Mouse (Mus musculus) limb, embryonic 14.5 days (tissue): ENCODE measurements around the gene Islr2. TPM values are rescaled to one million over a fixed set of nuclear protein-coding genes. Genes with fewer than 3 reads are reported as not detected.
"Not testable (repeated sequence)": the region's sequence is repeated elsewhere in the genome, so short reads cannot be mapped to it uniquely, and the experiment has no call there.

ENCODE experiments used
- ATAC-seq: fragments of 200-750 bp; cut with Nextera tagmentation; 2 replicates; pipeline ENCODE4 v1.8.0; 2017; ENCODE audit warnings: low read depth, moderate number of reproducible peaks, moderate TSS enrichment; ENCODE audit not compliant: low FRiP score
- DNase-seq: peaks from one replicate; pipeline ENCODE4 v3.0.0-alpha.2; 2015; ENCODE audit warnings: low spot score
- H3K27ac ChIP-seq: fragments of 300-500 bp; sonication (generic); replicated peaks from 2 replicates; pipeline ENCODE4 v1.5.1; 2014; ENCODE audit warnings: low read depth, mild to moderate bottlenecking, low read length, moderate library complexity, mixed read lengths
- H3K27me3 ChIP-seq: fragments of 300-500 bp; sonication (generic); 2 replicates; pipeline ENCODE4 v1.6.1; 2014; ENCODE audit warnings: low read length, mixed read lengths; ENCODE audit not compliant: control insufficient read depth, insufficient read depth
- H3K36me3 ChIP-seq: fragments of 300-500 bp; sonication (generic); 2 replicates; pipeline ENCODE4 v1.6.1; 2014; ENCODE audit warnings: mild to moderate bottlenecking, low read length, moderate library complexity, mixed read lengths; ENCODE audit not compliant: control insufficient read depth, insufficient read depth
- H3K4me1 ChIP-seq: fragments of 300-500 bp; sonication (generic); 2 replicates; pipeline ENCODE4 v1.6.1; 2014; ENCODE audit warnings: antibody characterized with exemption, low read length, mixed read lengths; ENCODE audit not compliant: control insufficient read depth, insufficient read depth
- H3K4me2 ChIP-seq: fragments of 300-500 bp; sonication (generic); replicated peaks from 2 replicates; pipeline ENCODE4 v1.6.1; 2014; ENCODE audit warnings: low read depth, mild to moderate bottlenecking, low read length, moderate library complexity; ENCODE audit not compliant: severe bottlenecking
- H3K4me3 ChIP-seq: fragments of 300-500 bp; sonication (generic); replicated peaks from 2 replicates; pipeline ENCODE4 v1.5.1; 2014; ENCODE audit warnings: low read length
- H3K9ac ChIP-seq: fragments of 300-500 bp; sonication (generic); 2 replicates; pipeline ENCODE4 v1.6.1; 2014; ENCODE audit warnings: mild to moderate bottlenecking, low read depth, low read length, moderate library complexity; ENCODE audit not compliant: severe bottlenecking
- H3K9me3 ChIP-seq: fragments of 300-500 bp; sonication (generic); 2 replicates; pipeline ENCODE4 v1.6.1; 2016; ENCODE audit warnings: low read length; ENCODE audit not compliant: control insufficient read depth
- POLR2A ChIP-seq: fragments of 200-500 bp; IDR thresholded peaks from 2 replicates; pipeline ENCODE4 v1.8.0; 2012; ENCODE audit warnings: inconsistent platforms, mild to moderate bottlenecking, moderate library complexity, borderline replicate concordance; ENCODE audit not compliant: insufficient read depth, insufficient read length; ENCODE audit errors: extremely low read depth
- WGBS: fragments of 180-500 bp; shearing (Covaris S2); extraction: QIAGEN DNeasy Blood & Tissue Kit; methylation state at CpG from one replicate; pipeline ENCODE4 v1.1.7; 2014; 5-methylcytosine and 5-hydroxymethylcytosine counted together
- polyA plus RNA-seq, 2 experiments: library from polyadenylated mRNA; depleted of rRNA in 1 of 2; stranded (reverse) in 1 of 2; unstranded in 1 of 2; fragments of >200 nt; fragmentation: Nextera tagmentation in 1 of 2; extraction: Ambion mirVana in 1 of 2; gene quantifications; 2 replicates each; pipeline versions ENCODE4 v1.2.1 to v1.2.3; 2012 to 2014

The Islr2 gene
- polyA plus RNA-seq (2012; rRNA removed) (12.2 and 24.8 TPM in 2 replicates), polyA plus RNA-seq (2014; fragmentation: Nextera tagmentation; extraction: Ambion mirVana) (1.7 and 2.7 TPM in 2 replicates)

DNA sequence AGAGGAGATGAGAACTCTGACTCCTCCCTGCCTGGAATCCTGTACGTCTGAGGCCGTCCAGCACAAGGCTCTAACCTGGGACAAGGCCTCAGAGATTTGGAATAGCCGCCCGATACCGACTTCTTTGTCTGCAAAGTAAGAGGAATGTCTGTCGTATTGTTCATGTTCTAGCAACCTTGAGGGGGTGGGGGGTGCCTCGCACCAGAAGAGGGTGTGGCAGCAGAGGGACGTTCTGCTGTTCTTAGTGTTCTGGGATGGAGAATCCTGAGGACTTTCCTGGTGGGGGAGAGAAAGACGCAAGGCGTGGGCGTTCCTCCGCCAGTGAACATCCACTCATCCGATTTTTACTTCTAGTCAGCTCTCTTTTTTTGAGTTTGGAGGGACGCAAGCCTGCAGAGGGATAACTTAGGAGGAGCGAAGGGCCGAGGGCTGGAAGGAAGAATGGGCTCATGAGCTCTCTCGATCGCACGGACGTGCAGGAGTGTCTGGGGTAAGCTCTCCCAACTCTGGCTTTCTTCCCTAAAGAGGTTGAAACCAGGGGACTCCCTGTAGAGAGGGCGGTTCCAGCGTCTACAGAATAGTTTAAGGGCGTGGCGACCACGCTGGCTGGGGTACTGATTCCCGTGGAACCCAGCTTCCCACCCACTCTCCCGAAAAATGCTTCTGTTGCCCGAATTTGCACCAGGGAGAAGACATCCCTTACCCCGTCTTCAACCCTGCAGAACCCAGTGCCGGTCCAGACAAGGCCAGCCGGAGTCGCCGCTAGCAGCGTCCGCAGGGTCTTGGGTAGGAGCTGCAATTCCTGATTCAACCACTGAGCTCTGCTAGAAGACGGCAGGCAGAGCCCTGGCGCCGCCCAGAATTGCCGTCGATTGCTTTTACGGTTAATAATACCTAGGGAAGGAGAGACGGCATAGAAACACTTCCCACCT, at the start of gene Islr2, which contains the start of gene Islr:
Gene Islr2 (minus strand): TSS at position 804 of the 932 bp plus-strand sequence.
Gene Islr (minus strand): TSS at position 791 of the 932 bp plus-strand sequence.
- Histone ChIP-seq H3K9me3 (no peaks in the 10 kb centered on the region), H3K4me1 (peaks cover 28% of the 10 kb centered on the region), H3K9ac (peak within 1 kb of the TSS; percentile 36; the same call in 1 of the 2 replicates), H3K27ac (no peak within 1 kb of the TSS), H3K4me3 (peak within 1 kb of the TSS; percentile 37), H3K36me3 (no peaks in the 10 kb centered on the region), H3K27me3 (peaks cover 52% of the 10 kb centered on the region), H3K4me2 (peak within 1 kb of the TSS; percentile 48)
- peak; percentile 78 for ATAC-seq
- TF ChIP-seq POLR2A: no peak
- peak; percentile 89 for DNase-seq
- WGBS: 2% methylated on average over 42 of the region's 42 CpGs

DNA sequence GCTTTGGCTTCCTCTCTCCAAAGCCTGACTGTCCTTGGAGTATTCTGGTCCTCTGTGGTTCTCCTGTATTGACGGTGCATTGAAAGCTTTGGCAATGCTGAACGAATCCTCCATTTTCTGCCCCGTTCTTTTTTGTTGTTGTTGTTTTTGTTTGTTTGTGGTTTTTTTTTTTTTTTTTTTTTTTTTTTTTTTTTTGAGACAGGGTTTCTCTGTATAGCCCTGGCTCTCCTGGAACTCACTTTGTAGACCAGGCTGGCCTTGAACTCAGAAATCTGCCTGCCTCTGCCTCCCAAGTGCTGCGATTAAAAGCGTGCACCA, 49.6 kb upstream of the Islr2 start:
- H3K9me3 ChIP-seq, DNase-seq, ATAC-seq, H3K27me3 ChIP-seq: not testable (repeated sequence)
- 71% methylated on average over 5 of the region's 5 CpGs for WGBS
- Histone ChIP-seq H3K9ac (peak overlapping the region; percentile 71), H3K36me3 (peaks cover 23% of the 10 kb centered on the region), H3K4me1 (peaks cover 12% of the 10 kb centered on the region), H3K4me3 (peak overlapping the region; percentile 56), H3K27ac (0 out of 2 replicates have a peak overlapping the region, but pooled peaks have one; percentile 48), H3K4me2 (peak overlapping the region; percentile 70)

DNA sequence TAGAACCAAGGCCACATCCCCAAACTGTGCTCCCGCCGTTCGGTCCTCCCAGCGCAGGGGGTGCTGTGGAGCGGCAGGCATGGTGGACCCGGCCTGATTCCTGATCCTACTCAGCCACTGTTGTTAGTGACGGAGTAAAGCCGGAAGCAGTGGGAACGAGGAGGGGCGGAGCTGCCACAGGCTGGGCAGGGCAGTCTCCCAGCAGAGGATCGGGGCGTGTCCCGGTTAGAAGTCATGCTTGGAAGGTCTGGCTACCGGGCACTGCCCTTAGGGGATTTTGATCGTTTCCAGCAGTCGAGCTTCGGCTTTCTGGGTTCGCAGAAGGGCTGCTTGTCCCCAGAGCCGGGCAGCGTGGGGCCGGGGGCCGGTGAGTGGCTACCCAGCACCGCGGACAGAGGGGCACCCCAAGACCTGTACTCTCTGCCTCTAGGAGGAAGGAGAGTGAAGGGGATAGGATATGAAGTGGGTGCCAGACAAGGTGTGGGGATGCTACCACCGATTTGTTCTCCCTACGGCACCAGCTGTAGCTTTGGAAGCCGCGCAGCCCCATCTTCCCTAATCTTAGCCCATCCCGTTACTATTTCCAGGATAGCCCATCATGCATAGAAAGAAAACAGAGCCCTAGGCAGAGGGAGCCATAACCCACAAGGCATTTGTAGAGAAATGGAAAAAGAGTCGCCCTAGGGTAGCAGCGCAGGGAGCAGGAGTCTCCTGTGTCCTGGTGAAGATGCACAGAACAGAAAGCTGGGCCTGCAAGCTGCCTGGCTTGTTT, 49.1 kb upstream of the Islr2 start, which contains the start of gene Stoml1:
Gene Stoml1 (plus strand): TSS at position 132 of the 772 bp plus-strand sequence.
- no peaks in the 10 kb centered on the region for H3K27me3 ChIP-seq
- DNase-seq: peak; percentile 95
- H3K27ac ChIP-seq: peak within 1 kb of the TSS; percentile 48; the same call in 1 of the 2 replicates
- ATAC-seq: peak; percentile 95
- peak; percentile 81; the same call in 1 of the 2 replicates for TF ChIP-seq POLR2A
- H3K36me3 ChIP-seq: peaks cover 18% of the 10 kb centered on the region
- 2% methylated on average over 31 of the region's 31 CpGs for WGBS
- peak within 1 kb of the TSS; percentile 56 for H3K4me3 ChIP-seq
- H3K4me2 ChIP-seq: peak within 1 kb of the TSS; percentile 70
- H3K4me1 ChIP-seq: peaks cover 18% of the 10 kb centered on the region
- H3K9ac ChIP-seq: peak within 1 kb of the TSS; percentile 71
- H3K9me3 ChIP-seq: no peaks in the 10 kb centered on the region

DNA sequence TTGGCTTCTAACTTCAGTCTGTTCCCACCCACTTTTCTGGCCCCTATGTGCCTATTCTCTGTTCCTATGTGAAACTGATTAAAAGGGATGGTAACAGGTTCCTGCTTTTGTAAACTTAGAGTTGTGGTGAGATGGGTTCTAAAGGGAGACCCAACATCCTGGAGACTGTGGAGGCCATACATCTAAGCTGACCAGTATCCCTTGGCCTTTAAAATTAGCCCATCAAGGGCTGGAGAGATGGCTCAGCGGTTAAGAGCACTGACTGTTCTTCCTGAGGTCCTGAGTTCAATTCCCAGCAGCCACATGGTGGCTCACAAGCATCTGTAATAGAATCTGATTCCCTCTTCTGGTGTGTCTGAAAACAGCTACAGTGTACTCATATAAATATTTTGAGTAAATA, 46.6 kb upstream of the Islr2 start:
- WGBS: 79% methylated on average over 1 of the region's 1 CpGs

DNA sequence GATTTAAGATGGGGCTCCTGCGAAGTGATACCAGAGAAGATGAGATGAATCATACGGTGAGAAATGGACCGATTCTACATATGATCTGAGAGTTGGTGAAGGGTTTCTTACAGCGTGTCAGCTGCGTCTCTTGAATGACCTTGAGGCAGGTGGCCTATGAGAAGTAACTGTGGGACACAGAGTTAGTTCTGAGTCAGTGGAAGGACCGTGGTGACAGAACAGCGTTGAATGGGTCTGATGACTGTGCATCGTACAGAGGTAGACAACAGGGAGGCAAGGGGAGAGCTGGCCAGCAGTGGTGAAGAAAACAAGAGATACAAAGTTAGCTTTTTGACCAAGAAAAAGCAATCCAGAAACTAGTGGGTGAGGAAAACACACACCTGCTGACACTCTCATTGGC, 46.2 kb upstream of the Islr2 start:
- H3K4me1 ChIP-seq: peaks cover 27% of the 10 kb centered on the region
- 76% methylated on average over 8 of the region's 8 CpGs for WGBS
- TF ChIP-seq POLR2A: no peak
- H3K4me3 ChIP-seq: peak overlapping the region; percentile 56; the same call in 1 of the 2 replicates
- H3K27me3 ChIP-seq: no peaks in the 10 kb centered on the region
- H3K9ac ChIP-seq: peak overlapping the region; percentile 70
- no peak for DNase-seq
- peak overlapping the region; percentile 81 for H3K4me2 ChIP-seq
- peak overlapping the region; percentile 91 for H3K27ac ChIP-seq
- no peaks in the 10 kb centered on the region for H3K9me3 ChIP-seq
- H3K36me3 ChIP-seq: no peaks in the 10 kb centered on the region; the same call in 1 of the 2 replicates
- ATAC-seq: no peak

More for the DNA sequence above, 46.6 kb upstream of the Islr2 start:
- not testable (repeated sequence) for H3K4me3 ChIP-seq, H3K27me3 ChIP-seq, H3K4me2 ChIP-seq, ATAC-seq, H3K9me3 ChIP-seq, H3K9ac ChIP-seq, H3K27ac ChIP-seq, DNase-seq, H3K36me3 ChIP-seq
- H3K4me1 ChIP-seq: peaks cover 27% of the 10 kb centered on the region
